Mouse (Mus musculus): ENCODE measurements around the gene Hcn2. TPM values are rescaled to one million over a fixed set of nuclear protein-coding genes. Genes with fewer than 3 reads are reported as not detected.
"Not testable (repeated sequence)": the region's sequence is repeated elsewhere in the genome, so short reads cannot be mapped to it uniquely, and the experiment has no call there.

Gene Hcn2
- total RNA-seq, 2 experiments from 2014 or later, result 0.42 to 0.78 TPM

DNA sequence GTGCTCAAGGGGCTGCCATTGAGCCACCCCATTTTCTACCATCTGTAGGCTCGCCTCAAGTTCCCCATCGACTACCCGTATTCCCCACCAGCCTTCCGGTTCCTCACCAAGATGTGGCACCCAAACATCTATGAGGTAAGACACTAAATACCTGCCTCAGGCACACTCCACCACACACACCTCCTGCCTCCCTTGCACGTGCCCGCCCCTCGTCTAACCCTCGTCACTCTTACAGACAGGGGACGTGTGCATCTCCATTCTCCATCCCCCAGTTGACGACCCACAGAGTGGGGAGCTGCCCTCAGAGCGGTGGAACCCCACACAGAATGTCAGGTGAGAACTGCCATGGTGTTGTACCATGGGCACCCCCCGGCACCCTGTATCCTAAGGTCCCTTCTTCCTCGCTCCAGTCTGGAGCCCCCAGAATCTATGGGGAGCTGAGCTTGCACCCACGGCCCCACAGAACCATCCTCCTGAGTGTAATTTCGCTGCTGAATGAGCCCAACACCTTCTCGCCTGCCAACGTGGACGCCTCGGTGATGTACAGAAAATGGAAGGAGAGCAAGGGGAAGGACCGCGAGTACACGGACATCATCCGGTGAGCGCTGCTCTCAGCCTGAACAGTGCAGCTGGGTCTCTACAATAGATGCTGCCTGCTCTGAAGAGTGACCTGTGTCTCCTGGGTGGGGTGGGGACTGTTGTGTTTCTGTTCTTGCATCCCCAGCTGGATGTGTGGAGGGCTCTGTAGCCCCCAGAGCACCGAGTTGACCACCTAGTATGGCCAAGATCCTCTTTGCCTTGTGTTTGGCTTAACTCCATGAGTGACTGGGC is 31.4 kb upstream of the Hcn2 start:
- intact Hi-C loops (cut with DNase I; ENCODE audit: low total_unique reads), result no loop called here
- no peak for DNase-seq

GRCm38 (mm10) chr10:79686219-79686618 is 30.2 kb upstream of the Hcn2 start:
- intact Hi-C loops (cut with DNase I; ENCODE audit: low total_unique reads), result no loop called here
- DNase-seq, result no peak

GRCm38 (mm10) chr10:79686691-79687090 is 29.7 kb upstream of the Hcn2 start:
- DNase-seq, result no peak
- intact Hi-C loops (cut with DNase I; ENCODE audit: low total_unique reads), result no loop called here

DNA sequence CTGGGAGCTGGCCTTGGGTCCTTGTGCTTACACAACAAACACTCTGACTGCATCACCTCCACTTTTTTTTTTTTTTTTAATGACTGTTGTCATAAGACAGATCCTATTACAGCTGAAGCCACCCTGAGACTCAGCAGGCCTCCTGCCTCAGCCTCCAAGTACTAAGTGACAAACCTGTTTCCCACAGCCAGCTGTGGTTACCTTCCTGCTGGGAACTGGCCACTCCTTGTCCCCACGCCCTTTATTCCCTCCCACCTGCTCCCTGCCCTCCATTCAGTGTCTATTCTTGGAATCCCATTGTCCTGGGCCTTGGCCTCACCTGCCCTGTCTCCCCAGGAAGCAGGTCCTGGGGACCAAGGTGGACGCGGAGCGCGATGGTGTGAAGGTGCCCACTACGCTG is 28.9 kb upstream of the Hcn2 start:
- no peak for DNase-seq
- intact Hi-C loops (cut with DNase I; ENCODE audit: low total_unique reads), result no loop called here

GRCm38 (mm10) chr10:79688720-79689119 is 27.7 kb upstream of the Hcn2 start, which contains the start of gene Gzmm:
Gene Gzmm (plus strand): TSS chr10:79689020.
- intact Hi-C loops (cut with DNase I; ENCODE audit: low total_unique reads), result no loop called here
- DNase-seq, result no peak

GRCm38 (mm10) chr10:79689178-79689577 is 27.3 kb upstream of the Hcn2 start:
- no peak for DNase-seq
- intact Hi-C loops (cut with DNase I; ENCODE audit: low total_unique reads), result no loop called here

DNA sequence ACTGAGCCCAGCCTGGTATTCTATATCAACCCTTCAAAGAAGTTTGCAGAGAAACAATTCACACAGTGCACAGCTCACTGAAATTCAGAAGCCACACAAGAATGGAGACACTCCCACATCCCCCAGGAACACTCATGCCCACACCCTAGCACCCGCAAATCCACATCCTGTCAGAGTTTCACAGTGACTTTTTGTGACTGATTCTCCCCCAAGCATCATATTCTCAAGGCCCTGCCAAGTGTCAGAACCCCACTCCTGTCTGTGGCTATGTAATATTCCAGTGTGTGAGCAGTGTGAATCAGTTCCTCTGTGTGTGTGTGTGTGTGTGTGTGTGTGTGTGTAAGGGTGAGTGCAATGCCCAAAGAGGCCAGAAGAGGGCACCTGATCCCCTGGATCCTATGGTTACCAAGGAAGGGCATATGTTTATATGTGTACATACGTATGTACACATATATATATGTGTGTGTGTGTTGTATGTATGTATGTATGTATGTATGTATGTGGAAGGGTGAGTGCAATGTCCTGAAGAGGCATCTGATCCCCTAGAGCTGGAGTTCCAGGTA is 24.4 kb upstream of the Hcn2 start:
- intact Hi-C loops (cut with DNase I; ENCODE audit: low total_unique reads), result loop anchor here (5.0 kb wide), 1 partner anchor 95 kb away; no protein-coding TSS in a partner anchor
- no peak for DNase-seq

GRCm38 (mm10) chr10:79693580-79694378 is 22.7 kb upstream of the Hcn2 start:
- intact Hi-C loops (cut with DNase I; ENCODE audit: low total_unique reads), result loop anchor here (5.0 kb wide), 1 partner anchor 94 kb away; no protein-coding TSS in a partner anchor
- no peak for DNase-seq

GRCm38 (mm10) chr10:79694379-79694655 is 22.1 kb upstream of the Hcn2 start:
- DNase-seq, result no peak
- intact Hi-C loops (cut with DNase I; ENCODE audit: low total_unique reads), result loop anchor here (5.0 kb wide), 1 partner anchor 93 kb away; no protein-coding TSS in a partner anchor

DNA sequence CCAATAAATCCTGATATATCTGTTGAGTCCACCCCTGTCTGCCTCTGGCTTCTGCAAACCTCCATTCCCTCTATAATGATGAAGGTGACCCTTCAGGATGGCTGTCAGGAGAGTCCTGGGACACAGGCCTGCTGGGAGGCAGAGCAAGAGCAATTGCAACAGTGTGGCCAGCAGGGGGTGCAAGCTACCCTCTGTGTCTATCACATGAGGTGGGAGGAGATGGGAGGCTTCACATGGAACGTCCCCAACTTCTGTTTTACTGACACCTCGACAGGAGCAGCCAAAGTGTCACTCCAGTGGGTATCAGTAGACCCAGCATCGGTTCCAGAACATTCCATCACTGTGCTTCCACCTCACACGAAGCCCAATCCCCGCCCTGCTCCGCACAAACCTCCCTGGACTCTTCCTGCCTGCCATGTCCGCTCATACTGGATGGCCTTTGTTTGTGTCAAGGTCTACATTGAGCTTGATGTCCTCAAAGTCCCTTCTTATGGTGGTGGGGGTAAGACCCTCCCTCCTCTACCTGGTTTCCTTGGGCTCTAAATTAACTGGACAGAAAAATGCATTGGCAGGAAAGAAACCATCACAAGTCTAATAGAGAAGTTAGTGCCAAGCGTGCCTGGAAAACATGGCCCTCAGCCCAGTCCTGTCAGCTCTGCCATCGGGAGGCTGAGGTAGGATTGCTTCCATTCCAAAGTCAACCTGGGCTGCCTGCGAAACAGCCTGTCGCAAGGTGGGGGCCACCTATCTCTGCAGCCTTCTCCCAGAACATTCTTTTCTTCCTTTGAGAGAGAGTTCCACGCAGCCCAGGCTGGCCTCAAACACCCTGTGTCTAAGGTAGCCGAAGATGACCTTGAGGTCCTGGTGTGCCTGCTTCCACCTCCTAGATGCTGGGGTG is 21.0 kb upstream of the Hcn2 start:
- peak; percentile 86 for DNase-seq
- intact Hi-C loops (cut with DNase I; ENCODE audit: low total_unique reads), result no loop called here

GRCm38 (mm10) chr10:79696129-79696651 is 20.2 kb upstream of the Hcn2 start:
- DNase-seq, result no peak
- intact Hi-C loops (cut with DNase I; ENCODE audit: low total_unique reads), result no loop called here

GRCm38 (mm10) chr10:79697916-79698315 is 18.5 kb upstream of the Hcn2 start:
- DNase-seq, result no peak
- intact Hi-C loops (cut with DNase I; ENCODE audit: low total_unique reads), result no loop called here

DNA sequence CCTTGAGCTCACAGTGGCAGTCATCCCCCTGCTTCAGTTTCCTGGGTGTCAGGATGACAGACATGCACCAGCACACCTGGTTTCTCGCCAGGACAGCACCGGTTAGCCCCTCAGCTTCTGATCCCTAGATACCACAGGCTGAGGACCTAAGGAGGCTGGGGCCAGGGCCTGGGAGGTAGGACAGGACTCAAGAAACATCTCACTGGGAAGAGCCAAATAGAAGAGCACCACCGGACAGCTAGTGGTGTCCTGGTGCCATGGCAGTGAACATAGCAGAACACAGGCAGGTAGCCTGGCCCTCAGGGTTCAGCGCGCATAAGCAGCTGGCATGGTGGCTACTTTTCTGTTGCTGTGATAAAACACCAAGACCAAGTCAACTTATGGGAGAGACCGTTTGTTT is 18.0 kb upstream of the Hcn2 start:
- DNase-seq, result no peak
- intact Hi-C loops (cut with DNase I; ENCODE audit: low total_unique reads), result no loop called here

DNA sequence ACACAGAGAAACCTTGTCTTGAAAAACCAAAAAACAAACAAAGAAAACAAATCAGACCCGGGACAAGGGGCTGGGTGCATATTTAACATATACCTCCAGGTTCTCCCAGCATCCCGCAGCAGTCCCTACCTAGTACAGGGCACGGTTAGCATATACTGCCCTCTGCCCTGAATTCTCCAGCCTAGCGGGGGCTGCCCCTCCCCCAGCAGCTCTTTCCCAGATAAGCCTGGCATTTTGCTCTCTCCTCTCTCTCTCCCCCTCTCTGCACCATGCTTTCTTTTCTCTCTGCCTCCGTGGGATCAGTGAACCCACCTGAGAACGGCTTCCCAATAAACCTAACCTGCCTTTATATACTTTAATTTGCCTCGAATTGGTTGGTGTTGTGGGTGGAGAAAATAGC is 15.8 kb upstream of the Hcn2 start:
- peak; percentile 2 for DNase-seq

DNA sequence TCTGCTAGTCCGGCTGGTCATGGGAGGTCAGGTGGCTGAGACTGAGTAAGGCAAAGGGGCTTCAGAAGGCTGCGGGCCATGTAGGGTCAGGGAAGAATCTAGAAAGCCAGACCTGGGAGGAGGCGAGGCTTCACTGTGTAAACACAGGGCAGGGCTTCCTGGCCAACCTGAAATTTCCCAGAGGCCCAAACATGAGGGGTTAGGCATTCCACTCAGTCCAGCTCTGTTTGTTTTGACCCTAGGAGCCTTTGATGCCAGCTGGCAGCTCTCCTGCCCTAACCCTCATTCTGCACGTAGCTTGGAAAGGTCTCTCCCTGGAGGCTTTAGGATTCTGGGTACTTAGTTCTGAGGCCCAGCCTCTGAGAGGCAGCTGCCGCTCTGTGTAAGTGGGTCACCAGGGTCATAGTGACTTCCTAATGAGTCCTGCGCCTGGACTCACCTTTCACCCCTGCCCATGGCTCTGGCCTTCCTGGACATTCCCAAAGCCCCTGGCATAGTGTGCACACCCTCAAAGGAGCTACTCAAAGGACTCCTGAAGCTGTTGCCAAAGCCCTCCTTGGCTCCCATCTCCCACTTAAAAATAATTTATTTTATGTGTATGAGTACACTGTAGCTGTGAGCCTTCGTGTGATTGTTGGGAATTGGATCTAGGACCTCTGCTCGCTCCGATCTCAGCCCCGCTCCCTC is 14.8 kb upstream of the Hcn2 start:
- peak; percentile 7 for DNase-seq
- intact Hi-C loops (cut with DNase I; ENCODE audit: low total_unique reads), result no loop called here

More for the DNA sequence above, 15.8 kb upstream of the Hcn2 start:
- intact Hi-C loops (cut with DNase I; ENCODE audit: low total_unique reads), result no loop called here

DNA sequence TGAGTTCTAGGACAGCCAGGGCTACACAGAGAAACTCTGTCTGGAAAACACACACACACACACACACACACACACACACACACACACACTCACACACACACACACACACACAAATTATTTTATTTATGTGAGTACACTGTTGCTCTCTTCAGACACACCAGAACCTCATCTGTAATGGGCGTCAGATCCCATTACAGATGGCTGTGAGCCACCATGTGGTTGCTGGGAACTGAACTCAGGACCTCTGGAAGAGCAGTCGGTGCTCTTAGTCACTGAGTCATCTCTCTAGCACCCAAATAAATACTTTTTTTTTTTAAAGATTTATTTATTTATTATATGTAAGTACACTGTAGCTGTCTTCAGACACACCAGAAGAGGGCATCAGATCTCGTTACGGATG is 13.5 kb upstream of the Hcn2 start:
- intact Hi-C loops (cut with DNase I; ENCODE audit: low total_unique reads); DNase-seq: not testable (repeated sequence)

GRCm38 (mm10) chr10:79703541-79703940 is 12.9 kb upstream of the Hcn2 start:
- DNase-seq, result peak; percentile 2
- intact Hi-C loops (cut with DNase I; ENCODE audit: low total_unique reads), result no loop called here

GRCm38 (mm10) chr10:79704065-79704969 is 12.1 kb upstream of the Hcn2 start, which contains the start of gene Bsg:
Gene Bsg (plus strand): TSS chr10:79704491.
- peak; percentile 99 for DNase-seq
- intact Hi-C loops (cut with DNase I; ENCODE audit: low total_unique reads), result no loop called here

All from gastrocnemius, postnatal 14 days (tissue).